Mouse (Mus musculus): ENCODE measurements around the gene Mtmr3. TPM values are rescaled to one million over a fixed set of nuclear protein-coding genes. Genes with fewer than 3 reads are reported as not detected.

Gene Mtmr3
- 39.5 and 40.0 TPM in 2 replicates for polyA plus RNA-seq (2016; fragmentation: Nextera tagmentation; extraction: Ambion mirVana)

DNA sequence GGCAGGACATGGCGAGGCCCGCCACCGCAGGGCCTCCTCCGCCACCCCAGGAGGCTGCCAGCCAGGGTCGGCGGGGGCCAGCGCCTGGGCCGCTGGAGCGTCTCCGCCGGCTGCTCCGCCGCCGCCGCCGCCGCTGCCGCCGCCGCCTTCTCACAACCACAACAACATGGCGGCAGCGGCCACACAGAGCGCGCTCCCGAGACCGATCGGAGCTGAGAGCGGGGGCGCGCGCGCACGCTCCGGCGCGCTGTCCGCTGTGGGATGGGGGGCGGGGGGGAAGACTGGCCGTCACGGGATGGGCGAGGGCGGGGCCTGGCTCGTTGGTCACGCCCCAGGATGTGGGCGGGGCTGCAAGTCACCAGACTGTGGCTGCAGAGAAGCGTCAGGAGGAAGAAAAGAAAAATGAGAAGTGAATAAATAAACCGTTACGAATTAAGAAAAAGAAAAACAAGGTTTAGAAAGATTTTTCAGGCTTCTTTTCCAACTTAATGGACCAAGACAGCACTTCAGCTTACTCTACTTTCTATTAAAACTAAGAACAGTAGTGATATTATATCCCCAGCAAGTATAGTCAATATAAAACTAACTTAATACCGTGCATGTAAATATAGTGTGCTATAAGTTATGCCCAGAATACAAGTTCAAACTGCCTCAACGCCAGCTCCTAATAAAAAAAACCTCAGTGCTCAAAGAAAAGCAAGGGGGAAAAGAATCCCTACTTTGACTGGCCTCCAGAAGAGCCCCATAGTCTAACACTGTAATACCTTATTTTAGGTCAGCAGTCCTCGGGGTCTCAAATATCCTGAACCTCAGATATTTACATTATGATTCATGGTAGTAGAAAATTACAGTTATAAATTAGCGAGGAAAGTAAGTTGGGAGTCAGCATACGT, at the start of gene Mtmr3:
Gene Mtmr3 (minus strand): TSS at position 256 of the 893 bp plus-strand sequence.
- WGBS, result 4% methylated on average over 53 of the region's 53 CpGs
- Histone ChIP-seq H3K4me3 (replicated peaks) (peak within 1 kb of the TSS; percentile 95), H3K4me2 (peak within 1 kb of the TSS; percentile 62)

DNA sequence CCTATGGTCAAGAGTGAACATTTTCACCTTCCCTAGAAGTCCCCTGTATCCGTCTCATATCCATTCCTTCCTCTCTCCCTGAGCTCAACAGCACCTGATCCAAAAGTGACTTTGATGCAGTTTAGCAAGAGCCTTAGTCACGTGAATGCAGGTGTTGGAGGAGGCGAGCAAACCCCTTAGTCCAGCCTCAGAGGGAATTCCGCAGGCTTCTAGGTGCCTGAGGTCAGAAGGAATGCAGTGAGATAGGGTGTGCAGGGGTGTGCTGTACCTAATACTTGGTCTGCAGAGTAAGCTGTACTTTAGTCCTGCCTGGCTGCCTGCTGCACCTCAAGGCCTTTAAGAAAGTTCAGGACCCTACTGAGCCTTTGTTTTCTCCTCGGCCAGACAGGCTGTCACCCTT, 49.1 kb upstream of the Mtmr3 start:
- peaks cover 5% of the 10 kb centered on the region for H3K4me1 ChIP-seq (replicated peaks)
- no peak overlapping the region for H3K9ac ChIP-seq (replicated peaks)
- no peak overlapping the region for H3K4me2 ChIP-seq
- H3K9me3 ChIP-seq, result no peaks in the 10 kb centered on the region
- H3K36me3 ChIP-seq, result peaks cover 41% of the 10 kb centered on the region
- no peak overlapping the region for H3K4me3 ChIP-seq (replicated peaks)
- ATAC-seq (ENCODE audit: insufficient number of reproducible peaks, insufficient read depth, low FRiP score, low TSS enrichment, low read depth), result no peak
- H3K27me3 ChIP-seq, result no peaks in the 10 kb centered on the region
- 72% methylated on average over 5 of the region's 5 CpGs for WGBS
- H3K27ac ChIP-seq, result no peak overlapping the region

More for the DNA sequence above, at the start of gene Mtmr3:
- H3K9me3 ChIP-seq, result no peaks in the 10 kb centered on the region
- no peaks in the 10 kb centered on the region for H3K27me3 ChIP-seq
- H3K9ac ChIP-seq (replicated peaks), result peak within 1 kb of the TSS; percentile 94
- peaks cover 14% of the 10 kb centered on the region for H3K4me1 ChIP-seq (replicated peaks)
- ATAC-seq (ENCODE audit: insufficient number of reproducible peaks, insufficient read depth, low FRiP score, low TSS enrichment, low read depth), result peak; percentile 94
- H3K27ac ChIP-seq, result peak within 1 kb of the TSS; percentile 94
- H3K36me3 ChIP-seq, result no peaks in the 10 kb centered on the region

DNA sequence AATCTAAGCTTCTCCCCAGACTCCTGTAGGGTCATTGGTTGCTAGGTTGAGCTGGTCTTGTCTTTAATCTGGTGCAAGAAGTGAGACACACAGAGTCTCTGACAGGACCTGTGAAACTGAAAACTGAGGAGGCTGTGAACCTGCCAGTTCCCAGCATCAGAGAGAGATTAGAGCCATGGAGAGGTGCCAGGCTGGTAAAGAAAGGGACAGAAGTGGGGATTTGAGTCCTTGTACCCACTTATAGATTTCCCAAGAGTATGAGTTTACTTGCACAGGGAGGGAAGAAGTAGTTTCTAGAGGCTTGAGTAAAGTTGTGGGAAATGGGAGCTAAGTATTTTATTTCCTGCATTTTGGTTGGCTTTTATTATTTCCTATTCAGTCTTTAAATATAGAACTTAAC, 46.5 kb upstream of the Mtmr3 start:
- H3K27me3 ChIP-seq, result no peaks in the 10 kb centered on the region
- H3K4me3 ChIP-seq (replicated peaks), result no peak overlapping the region
- H3K4me1 ChIP-seq (replicated peaks), result peaks cover 11% of the 10 kb centered on the region
- no peak overlapping the region for H3K27ac ChIP-seq
- no peak overlapping the region for H3K4me2 ChIP-seq
- H3K36me3 ChIP-seq, result peaks cover 16% of the 10 kb centered on the region
- no peak overlapping the region for H3K9ac ChIP-seq (replicated peaks)
- no peak for ATAC-seq (ENCODE audit: insufficient number of reproducible peaks, insufficient read depth, low FRiP score, low TSS enrichment, low read depth)
- no peaks in the 10 kb centered on the region for H3K9me3 ChIP-seq

DNA sequence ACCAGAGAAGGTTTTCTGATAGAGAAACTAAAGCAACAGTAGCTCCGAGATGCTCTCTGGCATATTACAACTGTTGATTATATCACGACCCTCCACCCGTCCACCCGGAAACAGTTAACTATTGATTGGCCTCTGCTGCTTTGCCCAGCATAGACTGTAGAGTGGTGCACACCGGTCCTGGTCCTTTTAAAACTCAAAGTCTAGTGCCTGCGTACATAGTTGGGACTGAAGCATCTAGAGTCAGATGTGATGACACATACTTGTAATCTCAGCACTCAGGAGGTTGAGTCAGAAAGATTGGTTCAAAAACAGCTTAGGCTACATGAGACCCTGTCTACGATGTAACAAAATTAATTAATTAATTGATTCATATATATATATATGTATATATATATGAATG, 43.6 kb upstream of the Mtmr3 start:
- Histone ChIP-seq H3K36me3 (peaks cover 16% of the 10 kb centered on the region), H3K4me2 (peak overlapping the region; percentile 82), H3K9ac (replicated peaks) (peak overlapping the region; percentile 63), H3K4me1 (replicated peaks) (peaks cover 11% of the 10 kb centered on the region), H3K9me3 (no peaks in the 10 kb centered on the region), H3K27ac (no peak overlapping the region), H3K4me3 (replicated peaks) (peak overlapping the region; percentile 86), H3K27me3 (no peaks in the 10 kb centered on the region)
- WGBS, result 27% methylated on average over 7 of the region's 7 CpGs
- ATAC-seq (ENCODE audit: insufficient number of reproducible peaks, insufficient read depth, low FRiP score, low TSS enrichment, low read depth), result no peak

DNA sequence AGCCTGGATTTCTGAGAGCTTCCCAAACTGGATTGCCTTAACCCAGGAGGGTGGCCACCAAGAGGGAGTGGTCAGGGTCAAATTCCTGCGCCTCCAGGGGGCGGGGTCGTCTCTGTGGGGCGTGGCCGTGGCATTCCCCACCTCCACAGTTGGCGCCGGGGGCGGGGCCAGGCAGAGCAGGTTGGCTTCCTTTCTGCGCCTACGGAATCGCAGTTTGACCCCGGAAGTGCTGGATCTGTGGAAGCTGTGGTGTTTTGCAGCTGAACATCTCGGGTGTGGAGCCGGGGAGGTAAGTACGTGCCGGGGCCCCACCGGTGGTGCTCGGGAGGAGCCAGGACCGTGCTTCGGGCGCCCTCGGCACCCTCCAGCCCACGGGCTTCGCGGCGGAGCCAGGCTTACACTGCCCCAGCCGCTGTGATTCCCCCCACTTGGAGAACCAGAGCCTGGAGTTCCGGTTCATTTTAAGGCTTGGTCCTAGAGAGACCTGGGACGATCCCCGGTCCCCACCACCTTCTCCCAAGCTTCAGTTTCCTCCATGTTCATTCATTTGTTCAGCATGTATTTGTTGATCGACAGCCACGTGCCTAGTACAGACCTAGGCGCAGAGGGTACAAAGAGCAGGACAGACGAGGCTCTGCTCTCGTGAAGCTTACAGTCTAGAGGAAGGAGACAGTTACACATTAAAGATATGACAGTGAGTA, 43.0 kb upstream of the Mtmr3 start, which contains the start of gene Ascc2:
Gene Ascc2 (plus strand): TSS at position 214 of the 701 bp plus-strand sequence.
- H3K27me3 ChIP-seq, result no peaks in the 10 kb centered on the region
- WGBS, result 1% methylated on average over 35 of the region's 35 CpGs
- ATAC-seq (ENCODE audit: insufficient number of reproducible peaks, insufficient read depth, low FRiP score, low TSS enrichment, low read depth), result peak; percentile 93
- H3K9ac ChIP-seq (replicated peaks), result peak within 1 kb of the TSS; percentile 63
- H3K36me3 ChIP-seq, result peaks cover 16% of the 10 kb centered on the region
- no peaks in the 10 kb centered on the region for H3K9me3 ChIP-seq
- H3K4me3 ChIP-seq (replicated peaks), result peak within 1 kb of the TSS; percentile 86
- peak within 1 kb of the TSS; percentile 82 for H3K4me2 ChIP-seq
- H3K4me1 ChIP-seq (replicated peaks), result peaks cover 11% of the 10 kb centered on the region
- peak within 1 kb of the TSS; percentile 72 for H3K27ac ChIP-seq

DNA sequence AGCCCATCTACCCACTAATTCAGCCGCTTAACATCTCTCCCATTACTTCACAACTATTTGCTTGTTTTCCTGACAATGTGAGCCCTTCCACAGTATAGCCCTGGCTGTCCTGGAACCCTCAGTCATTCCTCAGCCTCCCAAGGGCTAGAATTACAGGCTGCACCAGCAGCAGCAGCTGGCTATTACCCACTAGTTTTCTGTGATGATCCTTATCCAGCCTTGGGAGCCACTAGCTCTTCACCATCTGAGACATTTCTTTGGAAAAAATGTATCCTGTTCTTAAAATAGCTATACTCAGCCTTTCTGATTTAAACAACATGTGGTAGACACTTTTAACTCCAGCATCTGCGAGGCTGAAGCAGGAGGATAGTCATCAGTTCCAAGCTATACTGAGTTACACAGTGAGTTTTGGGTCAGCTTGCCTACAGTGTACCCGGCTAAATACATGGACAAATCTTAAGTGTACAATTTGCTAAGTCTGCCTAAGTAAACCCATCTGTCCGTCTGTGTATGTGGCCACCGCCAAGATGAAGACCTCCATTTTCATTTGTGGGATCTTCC, 42.2 kb upstream of the Mtmr3 start:
- Histone ChIP-seq H3K36me3 (peaks cover 8% of the 10 kb centered on the region), H3K9me3 (no peaks in the 10 kb centered on the region), H3K9ac (replicated peaks) (no peak overlapping the region), H3K27ac (peak overlapping the region; percentile 72), H3K27me3 (no peaks in the 10 kb centered on the region), H3K4me3 (replicated peaks) (peak overlapping the region; percentile 86), H3K4me1 (replicated peaks) (peaks cover 11% of the 10 kb centered on the region), H3K4me2 (peak overlapping the region; percentile 82)
- ATAC-seq (ENCODE audit: insufficient number of reproducible peaks, insufficient read depth, low FRiP score, low TSS enrichment, low read depth), result no peak
- 49% methylated on average over 5 of the region's 5 CpGs for WGBS

DNA sequence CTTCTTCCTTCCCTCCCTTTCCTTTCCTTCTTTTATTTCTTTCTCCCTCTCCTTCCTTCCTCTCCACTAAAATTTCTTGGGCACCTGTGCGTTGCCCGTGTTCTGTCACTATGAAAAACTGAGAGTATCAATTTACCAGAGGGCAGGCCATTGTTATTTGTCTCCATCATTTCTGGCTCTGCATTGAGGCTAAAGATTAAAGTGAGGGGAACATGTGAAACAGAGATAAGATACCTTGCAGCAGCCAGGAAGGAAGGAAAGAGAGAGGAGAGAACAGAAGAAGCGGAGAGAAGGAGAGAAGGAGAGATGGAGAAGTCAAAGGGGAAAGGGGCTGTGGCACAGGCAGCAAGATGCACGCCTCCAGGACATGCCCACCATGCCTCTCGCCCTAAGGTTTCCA, 39.7 kb upstream of the Mtmr3 start:
- Histone ChIP-seq H3K4me2 (no peak overlapping the region), H3K4me3 (replicated peaks) (no peak overlapping the region), H3K9ac (replicated peaks) (no peak overlapping the region), H3K36me3 (no peaks in the 10 kb centered on the region), H3K27me3 (no peaks in the 10 kb centered on the region), H3K4me1 (replicated peaks) (peaks cover 18% of the 10 kb centered on the region), H3K27ac (no peak overlapping the region), H3K9me3 (no peaks in the 10 kb centered on the region)
- no peak for ATAC-seq (ENCODE audit: insufficient number of reproducible peaks, insufficient read depth, low FRiP score, low TSS enrichment, low read depth)
- WGBS, result 75% methylated on average over 5 of the region's 5 CpGs

DNA sequence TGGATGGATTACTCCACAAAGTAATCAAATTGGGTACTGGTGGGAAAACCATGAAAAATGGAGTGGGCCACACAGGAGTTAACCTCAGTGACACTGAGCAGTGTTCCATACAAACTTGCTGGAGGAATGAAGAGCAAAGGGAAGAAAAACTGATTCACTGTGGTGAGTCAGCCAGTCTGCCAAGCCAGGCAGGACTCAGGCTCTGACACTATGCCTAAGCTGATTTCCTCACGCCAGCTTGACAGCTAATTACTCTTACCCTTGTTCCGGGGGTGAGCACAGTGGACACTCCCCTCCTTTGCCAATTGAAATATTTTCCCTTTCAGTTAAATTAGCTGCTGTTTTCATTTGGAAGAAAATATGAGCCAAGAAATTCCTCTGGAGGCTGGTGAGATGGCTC, 38.8 kb upstream of the Mtmr3 start:
- H3K9ac ChIP-seq (replicated peaks), result no peak overlapping the region
- no peak for ATAC-seq (ENCODE audit: insufficient number of reproducible peaks, insufficient read depth, low FRiP score, low TSS enrichment, low read depth)
- H3K4me1 ChIP-seq (replicated peaks), result peaks cover 10% of the 10 kb centered on the region
- no peaks in the 10 kb centered on the region for H3K36me3 ChIP-seq
- H3K27ac ChIP-seq, result no peak overlapping the region
- no peaks in the 10 kb centered on the region for H3K27me3 ChIP-seq
- H3K4me3 ChIP-seq (replicated peaks), result no peak overlapping the region
- no peak overlapping the region for H3K4me2 ChIP-seq
- WGBS, result 45% methylated on average over 2 of the region's 2 CpGs
- H3K9me3 ChIP-seq, result no peaks in the 10 kb centered on the region

DNA sequence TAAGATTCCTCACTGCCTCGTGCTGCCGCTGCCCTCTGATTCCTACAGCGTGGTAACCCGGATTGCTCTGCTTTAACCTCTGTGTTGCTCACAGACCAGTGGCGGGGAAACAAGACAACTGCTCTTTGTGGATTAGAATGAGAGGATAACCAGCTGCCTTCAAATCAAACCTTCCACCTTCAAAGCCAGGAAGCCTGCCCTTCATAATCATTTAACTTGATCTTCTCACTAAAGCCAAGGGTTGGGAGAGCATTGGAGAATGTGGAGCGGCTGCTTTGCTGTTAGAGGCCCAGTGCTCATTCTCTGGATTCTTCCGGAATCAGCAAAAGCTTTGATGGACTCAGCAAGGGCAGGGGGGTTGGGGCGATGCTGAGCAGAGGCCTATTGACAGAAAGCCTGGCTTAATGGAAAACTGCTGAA, 35.2 kb upstream of the Mtmr3 start:
- no peaks in the 10 kb centered on the region for H3K9me3 ChIP-seq
- 21% methylated on average over 8 of the region's 8 CpGs for WGBS
- 0 out of 2 replicates have a peak overlapping the region, but pooled peaks have one; percentile 18 for H3K9ac ChIP-seq (replicated peaks)
- no peak overlapping the region for H3K27ac ChIP-seq
- H3K4me1 ChIP-seq (replicated peaks), result peaks cover 7% of the 10 kb centered on the region; the same call in 1 of the 2 replicates
- H3K27me3 ChIP-seq, result no peaks in the 10 kb centered on the region
- H3K4me3 ChIP-seq (replicated peaks), result no peak overlapping the region
- H3K36me3 ChIP-seq, result no peaks in the 10 kb centered on the region
- H3K4me2 ChIP-seq, result no peak overlapping the region
- no peak for ATAC-seq (ENCODE audit: insufficient number of reproducible peaks, insufficient read depth, low FRiP score, low TSS enrichment, low read depth)

DNA sequence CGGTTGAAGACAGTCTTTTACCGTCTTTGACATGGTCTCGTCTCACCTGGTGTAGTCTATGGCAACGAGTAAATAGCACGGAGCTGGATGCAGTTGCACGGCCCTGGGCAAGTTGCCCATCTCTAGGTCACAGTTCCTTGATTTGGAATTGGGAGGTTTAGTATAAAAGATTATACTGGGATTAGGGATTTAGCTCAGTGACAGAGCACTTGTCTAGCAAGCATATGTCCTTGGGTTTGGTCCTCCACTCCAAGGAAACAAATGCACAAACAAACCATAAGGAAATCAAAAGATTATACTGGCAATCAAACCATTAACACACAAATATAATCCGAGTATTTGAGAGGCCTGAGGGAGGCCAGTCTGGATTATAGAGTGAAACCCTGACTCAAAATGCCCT, 33.0 kb upstream of the Mtmr3 start:
- no peaks in the 10 kb centered on the region for H3K36me3 ChIP-seq
- 80% methylated on average over 7 of the region's 7 CpGs for WGBS
- H3K9me3 ChIP-seq, result no peaks in the 10 kb centered on the region
- no peak overlapping the region for H3K4me3 ChIP-seq (replicated peaks)
- no peak overlapping the region for H3K27ac ChIP-seq
- ATAC-seq (ENCODE audit: insufficient number of reproducible peaks, insufficient read depth, low FRiP score, low TSS enrichment, low read depth), result no peak
- no peaks in the 10 kb centered on the region for H3K27me3 ChIP-seq
- no peak overlapping the region for H3K4me2 ChIP-seq
- H3K9ac ChIP-seq (replicated peaks), result no peak overlapping the region
- peaks cover 7% of the 10 kb centered on the region; the same call in 1 of the 2 replicates for H3K4me1 ChIP-seq (replicated peaks)

DNA sequence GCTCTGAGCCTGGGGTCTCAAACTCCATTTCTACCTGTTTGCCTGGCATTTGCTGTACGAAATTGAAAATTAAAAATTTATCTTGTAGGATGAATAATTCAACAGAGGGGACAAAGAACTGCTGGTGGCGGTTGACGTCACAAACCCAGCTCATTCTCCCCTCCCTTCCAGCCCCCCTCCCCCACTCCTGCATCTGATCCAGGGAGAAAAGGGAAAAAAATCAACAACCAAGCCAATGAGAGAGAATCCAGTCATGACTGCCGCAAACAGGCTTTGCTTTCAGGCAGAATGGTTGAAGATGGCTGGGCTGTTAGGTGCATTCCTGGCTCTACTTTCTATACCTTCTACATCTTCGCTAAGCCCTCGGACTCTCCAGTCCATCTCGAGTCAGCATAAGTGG, 31.3 kb upstream of the Mtmr3 start:
- Histone ChIP-seq H3K4me1 (replicated peaks) (peaks cover 7% of the 10 kb centered on the region; the same call in 1 of the 2 replicates), H3K4me3 (replicated peaks) (no peak overlapping the region), H3K27me3 (no peaks in the 10 kb centered on the region), H3K9me3 (no peaks in the 10 kb centered on the region), H3K4me2 (no peak overlapping the region), H3K9ac (replicated peaks) (no peak overlapping the region), H3K36me3 (no peaks in the 10 kb centered on the region), H3K27ac (no peak overlapping the region)
- 78% methylated on average over 7 of the region's 7 CpGs for WGBS
- ATAC-seq (ENCODE audit: insufficient number of reproducible peaks, insufficient read depth, low FRiP score, low TSS enrichment, low read depth), result no peak

Data from limb, embryonic 12.5 days (tissue).